Mouse (Mus musculus) layer of hippocampus, adult 18-20 months (tissue): ENCODE results near the gene Apc2. TPM values are rescaled to one million over a fixed set of nuclear protein-coding genes. Genes with fewer than 3 reads are reported as not detected.

Experiments used
- DNase-seq, 2 experiments: peaks; one replicate each; pipeline ENCODE4 v3.0.0; 2022; ENCODE audit warnings: low spot score in 2 of 2
- total RNA-seq, 2 experiments: library from RNA; stranded (reverse); gene quantifications; 2 replicates each; pipeline ENCODE4 v1.2.3; 2021

Apc2 gene
- total RNA-seq, 2 experiments from 2014 or later: 94.5 to 95.5 TPM

DNA sequence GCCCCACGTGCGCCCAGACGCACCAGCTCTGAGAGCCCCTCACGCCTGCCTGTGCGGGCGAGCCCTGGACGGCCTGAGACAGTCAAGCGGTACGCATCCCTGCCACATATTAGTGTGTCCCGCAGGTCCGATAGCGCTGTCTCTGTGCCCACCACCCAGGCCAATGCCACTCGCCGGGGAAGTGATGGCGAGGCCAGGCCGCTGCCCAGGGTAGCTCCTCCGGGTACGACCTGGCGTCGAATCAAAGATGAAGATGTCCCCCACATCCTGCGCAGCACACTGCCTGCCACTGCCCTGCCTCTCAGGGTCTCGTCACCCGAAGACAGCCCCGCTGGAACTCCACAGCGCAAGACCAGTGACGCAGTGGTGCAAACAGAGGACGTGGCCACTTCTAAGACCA, 19.5 kb downstream of the Apc2 start:
- no peak for DNase-seq

DNA sequence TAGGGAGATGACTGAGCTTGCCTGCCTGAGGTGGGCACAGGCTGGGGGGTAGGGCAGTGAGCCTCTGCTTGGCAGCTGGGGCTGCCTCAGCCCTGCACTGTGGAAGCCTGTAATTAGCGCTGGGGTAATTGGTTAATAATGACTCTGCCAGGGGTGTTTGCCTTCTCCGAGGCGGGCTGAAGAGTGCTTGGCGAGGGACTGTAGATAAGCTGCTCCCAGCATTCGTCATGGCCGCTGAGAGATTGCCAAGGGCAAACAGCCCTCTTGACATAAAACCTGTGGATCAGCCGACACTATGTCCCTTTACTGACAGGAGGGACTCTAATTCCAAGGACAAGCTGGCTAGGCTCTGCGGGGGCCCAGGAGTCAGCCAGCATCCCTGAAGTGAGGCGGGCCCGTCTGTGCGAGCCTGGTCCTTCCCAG, 20.6 kb downstream of the Apc2 start:
- no peak for DNase-seq

DNA sequence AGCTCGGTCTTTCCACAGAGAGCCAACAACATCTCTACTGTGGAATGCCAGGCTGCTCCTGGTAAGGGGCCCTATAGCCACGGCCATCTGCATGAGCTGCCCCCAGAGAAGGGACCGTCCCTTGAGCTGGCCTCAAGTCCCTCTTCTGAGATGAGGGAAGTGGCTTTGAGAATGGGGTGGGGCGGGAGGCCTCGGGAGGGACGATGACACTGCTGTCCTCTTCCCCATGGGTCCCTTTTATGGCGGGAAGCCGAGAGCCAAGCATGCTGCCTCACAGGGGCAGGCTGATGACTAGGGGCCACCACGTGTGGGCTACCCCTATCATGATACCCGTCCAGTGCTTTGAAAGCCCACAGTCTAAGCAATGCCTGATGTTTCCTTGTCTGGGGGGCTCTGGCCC, 21.2 kb downstream of the Apc2 start:
- no peak for DNase-seq

DNA sequence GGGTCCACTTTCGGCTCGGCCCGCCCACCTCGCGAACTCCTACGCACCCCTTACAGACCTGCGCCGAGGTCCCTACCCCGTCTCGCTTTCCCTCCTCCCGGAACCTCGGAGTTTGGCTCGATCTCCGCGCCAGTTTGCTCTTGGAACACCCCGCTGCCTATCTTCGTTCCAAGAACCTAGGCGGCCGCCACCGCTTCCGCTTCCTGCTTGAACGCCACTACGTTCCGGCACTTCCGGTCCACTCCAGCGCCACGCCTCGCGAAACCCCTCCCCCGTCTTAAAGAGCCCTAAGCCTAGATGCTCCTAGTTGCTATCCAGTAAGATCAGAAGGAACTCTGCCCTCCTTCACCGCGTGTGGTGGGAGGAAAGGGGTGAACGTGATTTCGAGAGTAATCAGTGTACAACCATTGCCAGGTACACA, 24.6 kb downstream of the Apc2 start, which contains the start of gene 2310011J03Rik:
TSS of gene 2310011J03Rik (minus strand) at position 198 of the 421 bp plus-strand sequence.
- DNase-seq: peak; percentile 91 to 95

DNA sequence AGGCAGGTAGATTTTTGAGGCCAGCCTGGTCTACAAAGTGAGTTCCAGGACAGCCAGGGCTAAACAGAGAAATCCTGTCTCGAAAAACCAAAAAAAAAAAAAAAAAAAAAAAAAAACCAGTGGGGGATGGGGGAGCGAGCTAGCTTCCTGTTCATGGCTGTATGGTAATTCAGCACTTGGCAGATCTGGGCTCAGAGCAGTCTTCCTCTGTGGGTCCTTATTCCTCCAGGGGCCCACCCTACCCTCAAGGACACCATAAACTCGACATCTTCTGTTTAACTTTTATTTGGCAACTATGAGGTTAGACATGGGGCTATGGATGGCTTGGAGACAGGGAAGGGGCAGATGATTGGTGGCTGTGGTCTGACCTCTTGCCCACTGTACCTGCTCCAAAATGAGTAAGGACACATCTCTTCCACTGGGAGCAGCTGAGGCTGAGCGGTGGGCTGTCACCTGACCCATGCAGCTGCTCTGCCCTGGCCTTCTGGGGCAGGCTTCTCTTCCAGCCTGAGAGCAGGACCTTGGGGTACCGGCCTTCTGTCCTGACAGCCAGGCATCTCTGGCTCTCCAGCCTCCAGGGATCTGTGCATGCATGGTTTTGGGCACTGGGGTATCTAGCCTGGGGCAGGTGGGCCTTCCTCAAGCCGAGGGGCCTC, 25.4 kb downstream of the Apc2 start:
- no peak for DNase-seq

DNA sequence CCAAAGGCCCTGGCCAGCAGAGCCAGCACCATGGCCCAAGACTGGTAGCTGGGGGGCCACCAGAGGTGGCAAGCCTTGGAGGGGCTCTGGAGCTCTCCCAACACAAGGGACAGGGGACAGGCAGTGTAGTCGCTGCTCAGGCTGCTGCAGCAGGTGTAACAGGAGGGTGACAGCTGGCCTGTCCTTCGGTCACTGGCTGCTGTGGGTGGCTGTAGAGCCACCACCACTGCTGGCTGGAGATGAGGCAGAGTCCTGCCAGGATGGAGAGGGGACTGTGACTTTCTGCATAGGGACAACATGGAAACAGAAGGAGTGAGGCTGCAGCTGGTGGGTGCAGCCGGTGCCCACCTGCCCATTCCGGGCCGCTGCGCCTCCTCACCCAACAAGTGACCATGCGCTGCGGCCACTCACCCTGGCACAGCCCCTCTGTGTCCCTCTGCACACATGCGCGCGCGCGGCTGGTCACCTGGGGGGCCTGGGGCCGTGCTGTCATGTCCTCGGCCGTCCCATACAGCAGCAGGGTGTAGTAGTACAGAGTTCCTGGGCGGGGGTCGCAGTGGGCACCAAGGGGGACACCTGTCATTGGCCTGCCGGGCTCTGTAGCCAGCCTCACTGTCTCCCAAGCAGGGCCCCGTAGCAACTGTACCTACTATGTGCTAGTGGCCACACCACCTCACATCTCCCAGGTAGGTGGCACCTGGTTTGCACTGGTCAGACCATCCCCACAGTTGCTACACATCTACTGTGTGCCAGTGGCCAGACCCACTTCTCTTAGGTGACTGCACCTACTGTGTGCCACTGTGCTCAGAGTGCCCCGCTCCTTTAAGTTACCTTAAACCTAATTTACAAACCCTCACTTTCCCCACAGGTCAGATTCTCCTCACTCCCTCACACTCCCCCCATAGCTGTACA, 26.1 kb downstream of the Apc2 start:
- no peak for DNase-seq

DNA sequence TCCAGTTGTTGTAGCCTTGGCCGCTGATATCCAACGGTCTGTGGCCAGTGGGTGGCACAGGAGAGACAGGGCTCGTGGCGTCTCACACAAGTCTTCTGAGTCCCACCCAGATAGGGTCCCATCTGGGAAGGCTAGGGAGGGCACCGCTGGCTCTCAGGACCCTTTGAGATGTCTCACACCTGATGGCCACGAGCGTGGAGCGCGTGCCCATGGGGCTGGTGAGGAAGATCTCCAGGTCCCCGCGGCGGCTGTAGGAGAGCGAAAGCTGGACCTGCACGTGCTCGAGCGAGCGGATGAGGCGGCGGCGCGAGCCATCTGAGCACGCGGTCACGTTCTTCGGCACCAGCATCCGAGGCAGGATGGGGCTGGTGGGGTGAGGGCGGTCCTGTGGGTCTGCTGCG, 27.0 kb downstream of the Apc2 start:
- no peak for DNase-seq

DNA sequence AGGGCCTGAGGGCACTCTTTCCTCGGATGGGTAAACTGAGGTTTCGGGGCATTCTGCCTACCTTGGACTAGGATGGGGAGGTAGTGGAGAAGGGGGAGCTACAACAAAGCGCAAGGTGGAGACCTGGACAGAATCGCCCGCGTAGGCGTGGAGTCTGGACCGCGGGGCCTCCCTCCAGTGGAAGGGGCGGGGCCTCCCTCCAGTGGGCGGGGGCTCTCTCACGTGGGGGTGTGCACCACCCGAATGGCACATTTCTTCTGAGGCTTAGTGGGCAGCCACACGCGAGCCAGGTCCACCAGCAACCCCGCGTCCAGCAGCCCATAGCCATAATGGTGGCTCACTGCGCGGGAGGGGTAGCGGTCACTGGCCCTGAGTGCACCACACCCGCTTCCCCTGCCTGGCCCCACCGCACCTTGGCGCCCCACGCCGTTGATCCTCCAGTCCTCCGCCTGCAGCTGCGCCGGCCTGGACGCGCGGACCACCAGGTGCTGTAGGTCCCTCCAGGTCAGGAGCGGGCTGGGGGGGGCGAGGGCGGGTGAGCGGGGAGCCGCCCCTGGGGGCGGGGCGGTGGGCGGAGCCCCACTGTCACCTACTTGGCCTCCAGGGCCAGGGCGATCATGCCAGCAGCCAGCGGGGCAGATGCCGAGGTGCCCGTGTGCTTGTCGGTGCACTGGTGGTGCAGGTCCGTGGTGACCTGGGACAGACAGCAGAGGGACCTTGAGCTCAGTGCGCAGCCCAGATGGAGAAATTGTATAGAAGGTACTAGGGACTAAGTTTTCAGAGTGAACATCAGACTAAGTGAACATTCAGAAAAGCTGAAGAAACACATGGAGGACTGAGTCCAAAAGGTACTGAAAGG, 27.7 kb downstream of the Apc2 start:
- DNase-seq: no peak

DNA sequence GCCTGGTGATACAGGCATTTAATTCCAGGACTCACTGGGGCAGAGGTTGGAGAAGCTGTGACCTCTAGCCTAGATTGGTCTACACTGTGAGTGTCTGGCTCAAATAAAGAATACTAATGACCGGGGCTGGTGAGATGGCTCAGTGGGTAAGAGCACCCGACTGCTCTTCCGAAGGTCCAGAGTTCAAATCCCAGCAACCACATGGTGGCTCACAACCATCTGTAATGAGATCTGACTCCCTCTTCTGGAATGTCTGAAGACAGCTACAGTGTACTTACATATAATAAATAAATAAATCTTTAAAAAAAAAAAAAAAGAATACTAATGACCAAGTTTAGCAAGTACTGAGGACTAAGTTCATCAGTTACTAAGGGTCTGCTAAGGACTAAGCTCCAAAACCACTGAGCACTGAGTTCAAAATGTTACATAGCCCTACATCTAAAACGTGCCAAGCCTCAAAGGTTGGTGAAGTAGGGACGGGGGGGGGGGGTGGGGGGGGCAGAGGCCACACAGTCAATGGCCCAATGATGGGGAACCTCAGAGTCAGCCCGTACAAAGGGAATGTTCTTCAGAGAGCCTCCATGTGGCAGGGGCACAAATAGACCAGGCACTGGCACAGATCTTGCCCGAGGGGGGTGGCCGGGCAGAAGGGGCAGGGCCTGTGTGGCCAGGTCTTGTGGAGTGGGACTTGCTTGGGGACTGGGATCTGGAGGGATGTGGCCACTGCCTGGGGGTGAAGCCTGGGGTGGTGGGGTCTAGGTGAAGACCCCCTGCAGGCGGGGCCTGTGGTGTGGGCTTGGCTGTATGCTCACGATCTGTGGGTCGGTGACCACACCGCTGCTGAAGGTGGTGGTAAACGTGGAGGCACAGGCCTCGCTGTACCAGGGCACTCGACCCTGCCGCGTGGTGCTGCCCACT, 28.6 kb downstream of the Apc2 start:
- no peak for DNase-seq

DNA sequence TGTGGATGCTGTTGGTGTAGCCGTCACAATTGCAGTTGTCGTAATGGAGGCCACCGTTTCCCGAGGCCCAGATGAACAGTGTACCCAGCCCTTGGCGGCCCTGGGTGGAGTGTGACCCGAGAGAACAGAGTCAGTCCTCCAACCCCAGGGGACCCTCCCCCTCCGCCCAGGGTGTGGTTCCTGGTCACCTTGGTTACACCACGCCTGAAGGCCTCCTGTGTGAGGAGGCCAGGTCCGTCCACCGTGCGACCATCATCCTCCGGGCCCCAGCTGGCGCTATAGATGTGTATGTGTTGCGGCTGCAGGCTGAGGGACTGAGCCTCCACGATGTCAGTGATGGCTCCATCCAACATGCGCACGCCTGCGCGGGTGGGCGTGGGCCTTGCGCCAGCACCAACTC, 29.3 kb downstream of the Apc2 start:
- DNase-seq: no peak

DNA sequence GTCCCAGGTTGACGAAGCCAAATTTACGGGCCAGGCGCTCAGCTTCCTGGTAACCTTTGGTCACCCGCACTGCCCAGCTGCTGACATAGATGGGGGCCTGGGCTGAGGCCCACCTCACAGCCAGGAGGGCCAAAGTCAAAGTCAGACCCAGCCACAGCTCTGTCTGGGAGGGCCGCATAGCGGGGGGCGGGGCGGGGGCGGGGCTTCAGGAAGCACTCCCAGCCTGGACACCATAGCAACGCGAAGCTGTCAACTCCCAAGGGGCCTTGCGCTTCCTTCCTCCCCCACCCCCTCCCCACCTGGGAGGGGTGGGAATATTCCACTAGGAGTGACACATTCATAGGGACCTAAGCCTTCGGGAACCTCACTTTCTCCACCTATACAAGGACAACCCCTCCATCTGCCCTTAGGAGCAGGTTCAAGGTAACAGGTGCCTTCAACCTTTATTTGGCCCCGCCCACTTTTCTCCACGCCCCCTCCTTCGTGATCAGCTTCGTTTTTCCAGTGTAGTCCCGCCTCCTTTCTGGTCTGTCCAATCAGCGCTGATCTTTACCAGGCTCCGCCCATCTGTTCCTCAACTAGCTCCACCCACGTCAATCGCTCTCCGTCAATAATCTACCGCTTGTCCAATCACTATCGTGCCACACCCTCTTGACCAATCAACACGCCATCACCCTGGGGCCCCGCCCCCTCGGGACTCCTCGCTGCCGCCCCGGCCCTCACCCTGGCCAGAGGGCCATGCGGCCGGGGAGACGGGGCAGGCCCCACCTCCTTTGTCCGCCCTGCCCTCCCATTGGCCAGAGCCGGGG, 33.7 kb downstream of the Apc2 start, which contains the start of the genes Pcsk4 and Reep6:
TSS of gene Pcsk4 (minus strand) at position 226 of the 809 bp plus-strand sequence.
TSS of gene Reep6 (plus strand) at position 681 of the 809 bp plus-strand sequence.
- DNase-seq: peak; percentile 92 to 95

DNA sequence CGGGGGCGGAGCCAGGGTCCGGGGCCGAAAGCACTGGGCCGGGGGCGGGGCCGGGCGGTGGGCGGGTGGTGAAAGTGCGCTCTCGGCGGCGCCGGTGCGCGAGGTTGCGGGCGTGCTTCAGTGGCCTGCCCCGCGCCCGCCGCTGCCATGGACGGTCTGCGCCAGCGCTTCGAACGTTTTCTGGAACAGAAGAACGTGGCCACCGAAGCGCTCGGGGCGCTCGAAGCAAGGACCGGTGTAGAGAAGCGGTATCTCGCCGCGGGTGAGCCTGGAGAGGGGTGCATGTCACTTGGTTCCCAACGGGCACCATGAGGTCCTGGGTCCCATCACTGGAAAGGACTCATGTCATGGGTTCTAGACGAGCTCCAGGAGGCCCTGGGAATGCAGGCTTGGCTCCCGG, 34.3 kb downstream of the Apc2 start:
- no peak for DNase-seq

DNA sequence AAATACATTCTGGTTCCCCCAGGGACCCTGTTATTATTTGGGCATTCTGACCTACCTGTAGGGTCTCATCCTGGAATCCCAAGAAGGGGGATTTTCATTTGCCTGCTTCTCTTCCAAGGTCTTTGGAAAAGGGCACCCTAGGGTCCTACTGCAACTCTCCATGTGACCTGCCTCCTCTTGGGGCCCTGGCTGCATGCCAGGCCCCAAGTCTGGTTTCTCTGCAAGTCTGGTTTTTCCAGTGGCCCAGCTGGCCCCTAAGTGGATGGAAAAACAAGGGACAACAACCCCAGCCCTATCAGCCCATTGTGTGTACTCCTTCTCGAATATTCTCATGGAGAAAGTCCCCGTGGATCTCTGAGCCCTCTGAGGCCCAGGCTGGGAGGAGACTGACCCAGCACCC, 35.1 kb downstream of the Apc2 start:
- DNase-seq: no peak

DNA sequence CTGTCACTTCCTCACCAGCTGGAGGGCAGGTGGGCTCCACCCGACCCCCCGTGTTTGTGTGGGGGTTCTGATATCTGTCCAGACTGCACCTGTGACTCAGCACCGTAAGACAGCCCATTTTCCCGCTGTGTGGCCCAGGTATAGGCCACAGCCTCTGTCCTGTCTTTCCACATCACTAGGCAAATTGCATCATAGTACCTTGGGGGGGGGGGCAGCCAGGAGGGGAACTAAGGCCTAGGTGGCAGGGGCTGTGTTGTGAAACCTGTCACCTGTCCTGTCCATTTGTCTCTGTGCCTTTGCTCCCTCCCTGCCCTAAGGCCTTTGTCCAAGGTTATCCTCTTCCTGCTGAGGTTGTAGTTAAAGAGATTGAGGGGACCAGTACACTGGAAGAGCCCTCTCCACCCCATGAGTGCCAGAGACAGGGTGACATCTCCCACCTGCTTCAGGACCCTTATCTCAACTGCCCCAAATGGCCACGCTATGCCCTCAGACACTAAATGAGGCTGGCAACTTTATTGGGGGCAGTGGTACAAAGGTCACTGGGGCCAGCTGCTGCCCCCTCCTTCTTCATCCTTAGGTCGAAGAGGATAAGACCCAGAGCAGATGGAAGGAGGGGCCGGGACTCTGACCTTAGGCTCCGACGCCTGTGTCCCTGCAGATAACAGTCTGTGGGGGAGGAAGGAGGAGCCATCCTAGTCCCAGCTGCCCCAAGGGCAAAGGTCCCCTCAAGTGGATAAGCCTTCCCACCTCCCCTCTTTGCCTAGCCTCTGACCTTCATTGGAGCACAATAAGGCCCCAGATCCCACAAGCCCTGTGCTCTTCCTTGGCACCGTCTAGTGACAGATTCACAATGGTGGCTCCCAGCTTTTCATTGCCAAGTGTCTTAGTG, 36.1 kb downstream of the Apc2 start:
- DNase-seq: no peak

DNA sequence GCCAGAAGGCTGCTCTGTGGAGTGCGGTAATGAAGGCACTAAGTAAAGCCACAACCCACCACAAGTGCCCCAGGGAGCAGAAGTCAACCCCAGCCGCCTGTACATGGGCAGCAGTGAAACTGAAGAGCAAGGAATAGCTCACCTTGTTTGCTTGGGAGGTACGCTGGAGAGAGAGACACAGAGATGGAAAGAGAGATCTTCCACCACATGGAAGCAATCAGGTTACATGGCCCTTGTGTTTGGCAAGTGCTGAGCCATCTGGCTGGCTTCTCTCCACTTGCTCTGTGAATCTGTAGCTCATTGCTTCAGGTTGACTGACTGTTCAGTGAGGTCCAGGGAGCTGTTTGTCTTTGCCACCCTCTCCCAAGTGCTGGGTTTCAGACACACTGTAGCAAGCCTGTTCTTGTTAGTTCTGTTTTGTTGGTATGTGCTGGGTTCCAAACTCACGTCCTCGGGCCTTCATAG, 36.8 kb downstream of the Apc2 start:
- no peak for DNase-seq

DNA sequence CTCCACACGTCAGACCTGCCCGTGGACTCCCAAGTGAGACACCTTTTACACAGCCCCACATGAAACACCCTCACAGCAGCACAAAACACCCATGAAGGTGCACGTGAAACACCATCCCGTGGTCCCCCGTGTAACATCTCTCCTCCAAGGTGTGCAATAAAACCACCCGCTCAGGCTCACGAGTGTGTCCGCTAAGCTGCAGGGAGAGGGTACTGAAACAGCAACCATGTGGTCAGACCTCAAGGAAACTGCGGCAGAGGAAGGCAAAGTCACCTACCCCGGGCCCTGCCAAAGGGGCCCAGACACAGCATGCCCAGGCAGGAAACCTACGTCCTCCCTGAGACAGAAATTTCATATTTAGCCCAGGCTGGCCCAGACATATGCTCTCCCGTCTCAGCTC, 40.5 kb downstream of the Apc2 start:
- no peak for DNase-seq

DNA sequence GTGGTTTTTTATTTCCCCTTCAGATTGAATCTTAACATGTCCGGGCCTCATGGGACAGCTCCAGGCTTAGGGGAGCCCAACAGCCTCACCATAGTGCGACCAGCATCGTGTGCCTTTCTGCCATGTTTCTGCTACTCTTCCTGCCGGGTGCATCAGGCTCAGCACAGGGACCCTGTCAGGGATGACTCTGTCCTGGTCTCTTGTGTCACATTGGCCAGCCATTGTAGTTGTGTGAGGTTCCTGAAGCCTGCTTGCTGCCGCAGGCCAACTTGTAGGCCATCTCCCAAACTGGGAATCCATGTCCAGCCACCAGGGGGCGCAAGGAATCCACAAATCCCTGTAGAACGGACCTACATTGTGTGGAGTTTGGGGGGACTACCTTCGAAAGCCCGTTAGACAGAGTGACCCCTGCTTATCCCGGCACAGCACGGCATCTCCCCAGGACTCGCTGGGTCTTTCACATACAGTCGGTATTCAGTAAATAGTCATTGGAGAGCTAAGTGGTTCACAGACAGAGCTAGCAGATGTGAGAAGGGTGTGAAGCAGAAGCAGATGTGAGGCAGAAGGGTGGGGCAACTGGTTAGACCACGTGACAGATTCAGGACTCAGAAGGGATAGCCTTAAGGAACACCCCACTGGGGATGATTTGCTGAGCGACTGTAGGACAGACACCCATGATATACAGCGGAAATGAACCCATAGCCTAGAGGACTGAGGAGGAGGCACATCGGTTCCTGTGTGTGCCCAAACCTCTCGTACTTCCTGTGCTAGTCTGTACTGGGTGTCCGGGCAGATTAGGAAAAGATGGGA, 44.4 kb downstream of the Apc2 start:
- DNase-seq: peak; percentile 70 to 90
